Mouse (Mus musculus) testis, adult 2 months (tissue): Measurements from ENCODE around the gene Srsf3. TPM values are rescaled to one million over a fixed set of nuclear protein-coding genes. Genes with fewer than 3 reads are reported as not detected.

Experiments used
- H3K27ac ChIP-seq: fragments of 200-500 bp; 2 replicates; pipeline ENCODE4 v1.5.1; 2012; ENCODE audit warnings: low read depth, low read length; ENCODE audit not compliant: control insufficient read depth, insufficient read depth
- H3K27me3 ChIP-seq: fragments of 200-500 bp; 2 replicates; pipeline ENCODE4 v1.6.1; 2012; ENCODE audit warnings: mild to moderate bottlenecking, low read length, moderate library complexity; ENCODE audit not compliant: control insufficient read depth, insufficient read depth
- H3K36me3 ChIP-seq: fragments of 200-500 bp; 2 replicates; pipeline ENCODE4 v1.6.1; 2012; ENCODE audit warnings: mild to moderate bottlenecking, low read length; ENCODE audit not compliant: control insufficient read depth, insufficient read depth
- H3K4me1 ChIP-seq: fragments of 200-500 bp; 2 replicates; pipeline ENCODE4 v1.6.1; 2012; ENCODE audit warnings: low read length; ENCODE audit not compliant: control insufficient read depth, insufficient read depth
- H3K4me3 ChIP-seq: fragments of 200-500 bp; 2 replicates; pipeline ENCODE4 v1.5.1; 2012; ENCODE audit warnings: low read depth, mild to moderate bottlenecking, low read length, moderate library complexity, mixed read lengths; ENCODE audit not compliant: control insufficient read depth
- CTCF ChIP-seq: fragments of 200-500 bp; IDR thresholded peaks from 2 replicates; pipeline ENCODE4 v1.5.1; 2012; ENCODE audit warnings: low read depth, mild to moderate bottlenecking, inconsistent platforms, low read length, moderate library complexity; ENCODE audit not compliant: control insufficient read depth, insufficient read depth, insufficient replicate concordance
- POLR2A ChIP-seq: fragments of 200-500 bp; IDR thresholded peaks from 2 replicates; pipeline ENCODE4 v1.6.1; 2012; ENCODE audit warnings: low read depth, mild to moderate bottlenecking, inconsistent platforms, low read length, moderate library complexity; ENCODE audit not compliant: control insufficient read depth
- polyA plus RNA-seq: library from polyadenylated mRNA; depleted of rRNA; stranded (reverse); fragments of >200 nt; gene quantifications from 2 replicates; pipeline ENCODE4 v1.2.3, GENCODE M21; 2012

Srsf3 gene
- polyA plus RNA-seq, 1 experiment: 75.4 TPM

DNA sequence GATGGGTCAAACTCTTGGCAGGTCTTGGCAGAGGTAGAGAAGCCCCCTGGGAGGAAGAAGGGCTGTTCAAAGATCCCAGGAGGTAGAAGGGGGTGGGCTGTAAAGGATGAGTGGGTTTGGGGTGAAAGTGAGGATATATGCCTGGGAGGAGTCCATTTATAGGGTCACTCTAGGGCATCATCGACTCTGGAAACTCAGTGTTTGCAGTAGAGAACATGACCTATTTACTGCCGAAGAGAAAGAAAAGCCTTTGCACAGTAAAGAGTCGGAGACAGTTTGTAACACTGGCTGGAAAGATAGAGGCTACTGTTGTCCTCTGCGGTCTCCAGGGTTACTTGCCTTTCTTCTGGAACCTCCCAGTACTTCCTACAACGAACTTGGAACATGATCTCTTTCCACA lies 40.9 kb downstream of the Srsf3 start:
- Histone ChIP-seq H3K27ac (peak overlapping the region; percentile 56), H3K36me3 (no peaks in the 10 kb centered on the region), H3K27me3 (no peaks in the 10 kb centered on the region), H3K4me1 (peaks cover 7% of the 10 kb centered on the region), H3K4me3 (no peak overlapping the region)
- no peak for TF ChIP-seq POLR2A
- TF ChIP-seq CTCF: no peak

DNA sequence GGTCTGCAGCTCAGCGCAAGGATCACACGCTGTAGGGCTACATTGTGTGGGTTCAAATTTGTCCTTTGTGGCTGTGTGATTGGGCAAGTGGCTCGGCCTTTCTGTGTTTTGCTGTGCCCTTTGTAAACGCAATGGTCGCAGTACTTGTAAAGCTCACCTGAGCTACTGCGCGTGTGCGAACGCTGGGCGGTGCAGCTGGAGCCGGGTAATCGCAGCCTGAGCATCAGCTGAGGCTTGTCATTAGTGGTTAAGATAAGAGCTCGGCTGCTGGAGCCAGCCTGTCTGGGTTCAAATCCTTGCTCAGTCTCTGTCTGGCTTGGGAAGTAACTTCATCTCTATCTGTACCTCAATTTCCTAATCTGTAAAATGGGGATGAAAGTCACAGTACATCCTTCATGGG lies 41.7 kb downstream of the Srsf3 start:
- no peaks in the 10 kb centered on the region for H3K27me3 ChIP-seq
- no peak overlapping the region for H3K4me3 ChIP-seq
- H3K36me3 ChIP-seq: no peaks in the 10 kb centered on the region
- TF ChIP-seq CTCF: no peak
- no peak for TF ChIP-seq POLR2A
- peaks cover 14% of the 10 kb centered on the region for H3K4me1 ChIP-seq
- no peak overlapping the region for H3K27ac ChIP-seq

- no peak for TF ChIP-seq POLR2A
- TF ChIP-seq CTCF: no peak
- Histone ChIP-seq H3K36me3 (no peaks in the 10 kb centered on the region), H3K27ac (no peak overlapping the region), H3K4me1 (peaks cover 21% of the 10 kb centered on the region), H3K4me3 (no peak overlapping the region), H3K27me3 (no peaks in the 10 kb centered on the region)
These were observed 43.8 kb downstream of the Srsf3 start for GRCm38 (mm10) chr17:29076235-29076634.

- TF ChIP-seq POLR2A (peak; percentile 27; the same call in 1 of the 2 replicates), CTCF (no peak)
- Histone ChIP-seq H3K27me3 (no peaks in the 10 kb centered on the region), H3K36me3 (no peaks in the 10 kb centered on the region), H3K27ac (peak overlapping the region; percentile 70; the same call in 1 of the 2 replicates), H3K4me3 (peak overlapping the region; percentile 62), H3K4me1 (peaks cover 25% of the 10 kb centered on the region)
These were observed 45.5 kb downstream of the Srsf3 start for GRCm38 (mm10) chr17:29077786-29078509.

- peak overlapping the region; percentile 70 for H3K27ac ChIP-seq
- no peaks in the 10 kb centered on the region for H3K36me3 ChIP-seq
- peaks cover 23% of the 10 kb centered on the region for H3K4me1 ChIP-seq
- no peak for TF ChIP-seq CTCF
- TF ChIP-seq POLR2A: 0 out of 2 replicates have a peak, but pooled peaks have one; percentile 44
- H3K4me3 ChIP-seq: peak overlapping the region; percentile 62
- H3K27me3 ChIP-seq: no peaks in the 10 kb centered on the region
These were observed 46.3 kb downstream of the Srsf3 start for GRCm38 (mm10) chr17:29078519-29079383.

- H3K4me1 ChIP-seq: peaks cover 23% of the 10 kb centered on the region
- TF ChIP-seq CTCF (no peak), POLR2A (no peak)
- no peaks in the 10 kb centered on the region for H3K36me3 ChIP-seq
- H3K4me3 ChIP-seq: peak overlapping the region; percentile 0; the same call in 1 of the 2 replicates
- no peaks in the 10 kb centered on the region for H3K27me3 ChIP-seq
- H3K27ac ChIP-seq: no peak overlapping the region
These were observed 48.6 kb downstream of the Srsf3 start for GRCm38 (mm10) chr17:29080758-29081617.
